Mouse (Mus musculus): ENCODE results near the gene Far1. TPM values are rescaled to one million over a fixed set of nuclear protein-coding genes. Genes with fewer than 3 reads are reported as not detected.
A peak's percentile ranks its signal among the peaks of the same experiment; 100 is the strongest.

Far1 gene
- polyA plus RNA-seq, 1 experiment from 2014 or later = 44.1 TPM

DNA sequence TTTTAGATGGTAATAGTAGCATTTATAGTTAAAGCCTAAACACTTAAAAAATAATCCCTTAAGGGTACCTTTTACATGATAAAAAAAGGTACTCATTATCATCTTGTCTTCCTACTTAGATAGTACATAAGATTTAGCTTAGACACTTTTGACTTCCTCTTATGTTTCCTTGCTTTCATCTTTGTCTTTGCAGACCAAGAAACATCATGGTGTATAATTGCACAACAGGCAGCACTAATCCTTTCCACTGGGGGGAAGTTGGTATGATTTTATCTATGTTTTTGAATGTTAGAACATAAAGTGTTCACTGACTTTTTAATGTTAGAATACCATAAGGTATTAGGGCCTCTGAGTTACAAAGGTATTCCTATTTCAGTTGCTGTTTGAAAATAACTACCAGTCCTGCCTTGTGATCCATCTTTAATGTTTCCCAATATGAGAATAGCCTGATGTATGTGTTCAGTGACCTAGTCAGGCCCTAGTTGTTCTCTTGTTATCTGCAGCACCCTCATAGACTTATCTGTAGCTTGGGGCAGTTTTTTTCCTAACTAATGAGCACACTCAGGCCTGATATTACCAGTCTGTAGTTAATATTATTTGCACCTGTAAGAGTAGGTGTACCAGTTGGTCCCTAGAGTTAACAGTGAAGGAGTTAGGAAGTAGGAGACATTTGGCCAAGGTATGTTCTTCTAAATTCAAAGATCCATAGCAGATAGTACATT, 38.3 kb downstream of the Far1 start:
- no peaks in the 10 kb centered on the region for H3K27me3 ChIP-seq (replicated peaks; ENCODE audit: control insufficient read depth, insufficient read depth, low read length)
- ATAC-seq = no peak
- no peak overlapping the region for H3K4me3 ChIP-seq (ENCODE audit: low read length)
- H3K9ac ChIP-seq (ENCODE audit: low read depth, low read length) = no peak overlapping the region
- no peaks in the 10 kb centered on the region for H3K9me3 ChIP-seq (ENCODE audit: control insufficient read depth, low read length)
- peaks cover 3% of the 10 kb centered on the region; the same call in 1 of the 2 replicates for H3K36me3 ChIP-seq (ENCODE audit: control insufficient read depth, insufficient read depth, low read length)
- no peak overlapping the region for H3K27ac ChIP-seq (ENCODE audit: low read length)
- no peaks in the 10 kb centered on the region for H3K4me1 ChIP-seq (ENCODE audit: control insufficient read depth, insufficient read depth, low read length)
- no peak overlapping the region for H3K4me2 ChIP-seq (ENCODE audit: low read depth, low read length)

DNA sequence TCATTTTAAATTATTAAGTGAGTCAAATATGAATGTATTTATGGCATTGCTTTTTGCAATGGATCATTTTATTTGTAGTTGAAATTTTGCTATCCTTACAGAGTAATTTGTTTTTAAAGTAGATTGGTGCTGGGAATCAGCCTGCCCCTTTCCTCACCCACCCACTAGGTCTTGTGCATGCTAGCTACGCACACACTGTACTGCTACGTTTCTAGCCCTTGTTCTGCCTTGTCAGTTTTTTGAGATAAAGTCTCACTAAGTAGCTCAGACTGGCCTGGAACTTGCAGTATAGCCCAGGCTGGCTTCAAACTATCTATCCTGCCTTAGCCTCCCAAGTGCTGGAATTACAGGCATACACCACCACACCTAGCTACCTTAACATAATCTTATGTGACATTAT, 38.9 kb downstream of the Far1 start:
- H3K27me3 ChIP-seq (replicated peaks; ENCODE audit: control insufficient read depth, insufficient read depth, low read length) = no peaks in the 10 kb centered on the region
- WGBS = 84% methylated on average over 2 of the region's 2 CpGs
- H3K36me3 ChIP-seq (ENCODE audit: control insufficient read depth, insufficient read depth, low read length) = peaks cover 3% of the 10 kb centered on the region; the same call in 1 of the 2 replicates
- ATAC-seq = no peak
- H3K27ac ChIP-seq (ENCODE audit: low read length) = no peak overlapping the region
- no peaks in the 10 kb centered on the region for H3K4me1 ChIP-seq (ENCODE audit: control insufficient read depth, insufficient read depth, low read length)
- no peaks in the 10 kb centered on the region for H3K9me3 ChIP-seq (ENCODE audit: control insufficient read depth, low read length)
- no peak overlapping the region for H3K9ac ChIP-seq (ENCODE audit: low read depth, low read length)
- H3K4me3 ChIP-seq (ENCODE audit: low read length) = no peak overlapping the region
- no peak overlapping the region for H3K4me2 ChIP-seq (ENCODE audit: low read depth, low read length)

DNA sequence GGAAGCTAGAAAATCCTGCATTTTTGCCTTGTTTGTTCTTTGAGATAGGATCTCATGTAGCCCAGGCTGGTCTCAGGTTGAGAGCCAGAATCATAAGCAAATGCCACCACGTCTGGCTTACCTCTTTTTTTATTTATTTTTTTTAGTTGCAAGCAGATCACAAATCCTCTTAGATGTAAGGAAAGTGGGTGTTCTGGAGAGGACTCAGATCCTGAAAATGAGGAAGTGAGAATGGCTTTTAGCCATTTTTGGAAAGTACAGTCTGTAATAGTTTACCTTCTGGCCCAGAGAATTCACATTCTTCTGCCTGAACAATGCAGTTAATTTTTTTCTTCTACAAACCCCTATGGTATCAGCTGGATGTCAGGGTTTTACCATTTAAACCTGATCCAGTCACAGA, 42.5 kb downstream of the Far1 start:
- no peak for ATAC-seq
- Histone ChIP-seq H3K9ac (ENCODE audit: low read depth, low read length) (no peak overlapping the region), H3K4me1 (ENCODE audit: control insufficient read depth, insufficient read depth, low read length) (no peaks in the 10 kb centered on the region), H3K27ac (ENCODE audit: low read length) (no peak overlapping the region), H3K27me3 (replicated peaks; ENCODE audit: control insufficient read depth, insufficient read depth, low read length) (no peaks in the 10 kb centered on the region), H3K36me3 (ENCODE audit: control insufficient read depth, insufficient read depth, low read length) (0 out of 2 replicates have a peak, but pooled peaks cover 3% of the 10 kb centered on the region), H3K4me3 (ENCODE audit: low read length) (no peak overlapping the region), H3K4me2 (ENCODE audit: low read depth, low read length) (no peak overlapping the region), H3K9me3 (ENCODE audit: control insufficient read depth, low read length) (no peaks in the 10 kb centered on the region)
- WGBS = 41% methylated on average over 1 of the region's 1 CpGs

DNA sequence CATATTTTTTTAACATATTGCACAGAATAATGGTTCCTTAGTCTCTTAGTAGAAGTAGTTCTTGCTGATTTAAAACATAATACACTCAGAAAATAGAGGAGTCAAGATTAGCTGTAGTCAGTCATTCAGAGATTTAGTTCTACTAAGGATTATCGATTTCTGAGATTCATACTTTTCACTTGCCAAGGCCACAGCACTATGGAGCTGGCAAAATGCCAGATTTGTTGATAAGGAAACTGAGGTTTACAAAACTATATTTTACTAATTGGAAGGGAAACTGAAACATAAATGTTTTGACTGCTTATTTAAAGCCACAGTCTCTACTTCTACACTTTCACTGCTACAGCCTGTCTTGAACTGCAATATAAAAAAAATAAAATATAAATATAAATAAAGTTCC, 53.3 kb downstream of the Far1 start:
- Histone ChIP-seq H3K9ac (ENCODE audit: low read depth, low read length) (no peak overlapping the region), H3K9me3 (ENCODE audit: control insufficient read depth, low read length) (no peaks in the 10 kb centered on the region), H3K36me3 (ENCODE audit: control insufficient read depth, insufficient read depth, low read length) (no peaks in the 10 kb centered on the region), H3K4me2 (ENCODE audit: low read depth, low read length) (no peak overlapping the region), H3K27ac (ENCODE audit: low read length) (no peak overlapping the region), H3K27me3 (replicated peaks; ENCODE audit: control insufficient read depth, insufficient read depth, low read length) (no peaks in the 10 kb centered on the region), H3K4me1 (ENCODE audit: control insufficient read depth, insufficient read depth, low read length) (no peaks in the 10 kb centered on the region), H3K4me3 (ENCODE audit: low read length) (no peak overlapping the region)
- no peak for ATAC-seq
- WGBS = 63% methylated on average over 1 of the region's 1 CpGs

DNA sequence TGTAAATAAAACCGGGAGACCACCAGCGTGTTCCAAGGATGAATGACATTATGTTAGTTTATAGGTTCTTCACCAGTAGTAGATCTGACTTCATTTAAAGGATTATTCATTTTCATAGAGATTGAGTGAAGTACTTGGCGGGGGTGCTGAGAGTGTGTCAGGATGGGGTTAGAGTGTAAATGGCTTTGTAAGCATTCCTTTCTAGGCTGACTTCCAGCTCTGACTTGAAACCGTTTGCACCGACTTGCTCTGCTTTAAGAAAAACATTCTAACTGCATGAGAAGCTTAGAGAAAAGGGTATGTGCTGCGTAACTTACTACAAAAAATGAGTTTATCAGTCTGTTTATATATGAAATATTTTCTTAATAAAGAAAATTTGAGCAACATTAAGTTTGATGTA, 57.5 kb downstream of the Far1 start:
- ATAC-seq = no peak

DNA sequence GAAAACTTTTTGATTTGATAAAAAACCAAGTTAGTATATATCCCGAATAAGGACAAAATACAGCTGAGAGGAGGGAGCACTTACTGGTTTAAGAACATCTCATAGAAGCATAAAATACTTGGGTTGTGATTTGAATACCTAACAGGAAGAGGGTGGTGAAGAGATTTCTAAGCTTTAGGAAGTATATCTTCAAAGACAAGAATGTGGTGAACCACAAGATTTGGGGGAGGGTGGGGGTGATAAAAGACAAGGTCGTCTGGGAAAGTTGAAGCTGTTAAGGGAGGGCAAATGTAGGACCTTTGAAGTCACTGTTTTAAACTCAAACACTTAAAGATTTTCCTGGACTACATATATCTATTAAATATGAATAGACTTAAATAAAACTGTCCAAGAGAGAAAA, 59.1 kb downstream of the Far1 start:
- Histone ChIP-seq H3K9me3 (ENCODE audit: control insufficient read depth, low read length) (no peaks in the 10 kb centered on the region), H3K27me3 (replicated peaks; ENCODE audit: control insufficient read depth, insufficient read depth, low read length) (no peaks in the 10 kb centered on the region), H3K27ac (ENCODE audit: low read length) (no peak overlapping the region), H3K4me1 (ENCODE audit: control insufficient read depth, insufficient read depth, low read length) (no peaks in the 10 kb centered on the region), H3K4me2 (ENCODE audit: low read depth, low read length) (no peak overlapping the region), H3K36me3 (ENCODE audit: control insufficient read depth, insufficient read depth, low read length) (no peaks in the 10 kb centered on the region), H3K9ac (ENCODE audit: low read depth, low read length) (no peak overlapping the region), H3K4me3 (ENCODE audit: low read length) (no peak overlapping the region)
- ATAC-seq = no peak
- 57% methylated on average over 2 of the region's 2 CpGs for WGBS

More for the DNA sequence above, 57.5 kb downstream of the Far1 start:
- H3K27me3 ChIP-seq (replicated peaks; ENCODE audit: control insufficient read depth, insufficient read depth, low read length) = no peaks in the 10 kb centered on the region
- H3K4me1 ChIP-seq (ENCODE audit: control insufficient read depth, insufficient read depth, low read length) = no peaks in the 10 kb centered on the region
- H3K36me3 ChIP-seq (ENCODE audit: control insufficient read depth, insufficient read depth, low read length) = no peaks in the 10 kb centered on the region
- no peaks in the 10 kb centered on the region for H3K9me3 ChIP-seq (ENCODE audit: control insufficient read depth, low read length)
- H3K4me3 ChIP-seq (ENCODE audit: low read length) = no peak overlapping the region
- no peak overlapping the region for H3K4me2 ChIP-seq (ENCODE audit: low read depth, low read length)
- H3K27ac ChIP-seq (ENCODE audit: low read length) = no peak overlapping the region
- no peak overlapping the region for H3K9ac ChIP-seq (ENCODE audit: low read depth, low read length)
- WGBS = 59% methylated on average over 6 of the region's 6 CpGs

DNA sequence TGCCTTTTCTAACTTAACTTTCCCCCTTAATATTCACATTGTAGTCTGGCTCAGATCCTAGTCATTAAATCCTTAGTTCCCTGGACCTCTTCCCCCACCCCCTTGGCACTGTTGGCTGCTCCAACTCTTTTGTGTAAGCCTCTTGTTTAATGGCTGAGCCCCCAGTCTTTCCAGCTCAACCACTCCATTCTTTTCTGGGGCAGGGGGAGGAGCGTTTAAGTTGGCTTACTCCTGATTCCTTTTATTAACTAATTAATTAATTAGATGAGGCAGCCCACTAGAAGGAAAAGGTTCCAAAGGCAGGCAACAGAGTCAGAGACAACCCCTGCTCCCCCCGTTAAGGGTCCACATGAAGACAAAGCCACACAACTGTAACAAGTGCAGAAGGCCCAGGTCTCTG, 68.5 kb downstream of the Far1 start:
- Histone ChIP-seq H3K36me3 (ENCODE audit: control insufficient read depth, insufficient read depth, low read length) (no peaks in the 10 kb centered on the region), H3K9ac (ENCODE audit: low read depth, low read length) (no peak overlapping the region), H3K9me3 (ENCODE audit: control insufficient read depth, low read length) (no peaks in the 10 kb centered on the region), H3K27ac (ENCODE audit: low read length) (no peak overlapping the region), H3K27me3 (replicated peaks; ENCODE audit: control insufficient read depth, insufficient read depth, low read length) (no peaks in the 10 kb centered on the region), H3K4me3 (ENCODE audit: low read length) (no peak overlapping the region), H3K4me1 (ENCODE audit: control insufficient read depth, insufficient read depth, low read length) (no peaks in the 10 kb centered on the region; the same call in 1 of the 2 replicates), H3K4me2 (ENCODE audit: low read depth, low read length) (no peak overlapping the region)
- ATAC-seq = no peak
- 83% methylated on average over 2 of the region's 2 CpGs for WGBS

DNA sequence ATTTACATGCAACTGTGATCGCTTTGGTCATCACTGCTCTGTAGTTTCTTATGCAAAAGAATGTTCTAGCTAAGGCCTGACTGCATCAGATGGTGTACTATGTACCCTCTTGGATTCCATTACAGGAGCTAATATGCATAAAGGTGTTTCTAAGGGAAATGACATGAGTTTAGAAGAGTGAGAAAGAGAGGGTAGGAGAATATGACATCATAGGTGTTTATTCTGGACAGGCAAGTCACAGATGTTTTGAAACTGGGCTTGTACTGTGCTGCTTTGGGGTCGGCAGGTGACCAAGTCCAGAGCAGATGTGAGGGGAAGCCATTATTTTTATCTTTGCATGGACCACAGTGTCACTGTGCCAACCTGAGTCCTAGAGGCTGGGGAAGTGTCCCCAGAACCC, 75.6 kb downstream of the Far1 start:
- ATAC-seq = no peak
- Histone ChIP-seq H3K4me2 (ENCODE audit: low read depth, low read length) (no peak overlapping the region), H3K27me3 (replicated peaks; ENCODE audit: control insufficient read depth, insufficient read depth, low read length) (no peaks in the 10 kb centered on the region), H3K4me1 (ENCODE audit: control insufficient read depth, insufficient read depth, low read length) (peaks cover 20% of the 10 kb centered on the region; the same call in 1 of the 2 replicates), H3K9ac (ENCODE audit: low read depth, low read length) (no peak overlapping the region), H3K27ac (ENCODE audit: low read length) (no peak overlapping the region), H3K4me3 (ENCODE audit: low read length) (no peak overlapping the region), H3K36me3 (ENCODE audit: control insufficient read depth, insufficient read depth, low read length) (no peaks in the 10 kb centered on the region), H3K9me3 (ENCODE audit: control insufficient read depth, low read length) (no peaks in the 10 kb centered on the region)
- 86% methylated on average over 2 of the region's 2 CpGs for WGBS

DNA sequence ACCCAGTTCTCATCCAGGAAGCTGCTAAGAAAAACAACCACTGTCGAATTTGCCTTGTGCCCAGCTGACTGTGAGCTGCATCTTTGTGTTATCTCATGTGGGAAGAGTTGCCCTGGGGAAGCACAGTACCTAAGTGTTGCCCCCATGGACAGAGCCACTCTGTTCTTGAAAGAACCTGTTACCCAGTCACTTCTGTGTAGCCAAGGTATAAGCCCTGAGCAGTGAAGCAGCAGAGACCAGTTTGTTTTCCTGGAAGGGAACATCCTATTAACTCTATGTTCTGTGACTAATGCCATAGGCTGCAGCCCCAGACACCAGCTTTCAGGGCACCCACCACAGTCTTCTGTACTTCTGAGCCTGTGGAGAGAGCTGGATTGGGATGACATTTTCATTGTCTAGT, 76.7 kb downstream of the Far1 start:
- H3K27me3 ChIP-seq (replicated peaks; ENCODE audit: control insufficient read depth, insufficient read depth, low read length) = no peaks in the 10 kb centered on the region
- no peaks in the 10 kb centered on the region for H3K36me3 ChIP-seq (ENCODE audit: control insufficient read depth, insufficient read depth, low read length)
- H3K9ac ChIP-seq (ENCODE audit: low read depth, low read length) = no peak overlapping the region
- ATAC-seq = no peak
- 37% methylated on average over 1 of the region's 1 CpGs for WGBS
- H3K27ac ChIP-seq (ENCODE audit: low read length) = no peak overlapping the region
- H3K4me2 ChIP-seq (ENCODE audit: low read depth, low read length) = no peak overlapping the region
- peaks cover 21% of the 10 kb centered on the region; the same call in 1 of the 2 replicates for H3K4me1 ChIP-seq (ENCODE audit: control insufficient read depth, insufficient read depth, low read length)
- H3K9me3 ChIP-seq (ENCODE audit: control insufficient read depth, low read length) = no peaks in the 10 kb centered on the region
- no peak overlapping the region for H3K4me3 ChIP-seq (ENCODE audit: low read length)

DNA sequence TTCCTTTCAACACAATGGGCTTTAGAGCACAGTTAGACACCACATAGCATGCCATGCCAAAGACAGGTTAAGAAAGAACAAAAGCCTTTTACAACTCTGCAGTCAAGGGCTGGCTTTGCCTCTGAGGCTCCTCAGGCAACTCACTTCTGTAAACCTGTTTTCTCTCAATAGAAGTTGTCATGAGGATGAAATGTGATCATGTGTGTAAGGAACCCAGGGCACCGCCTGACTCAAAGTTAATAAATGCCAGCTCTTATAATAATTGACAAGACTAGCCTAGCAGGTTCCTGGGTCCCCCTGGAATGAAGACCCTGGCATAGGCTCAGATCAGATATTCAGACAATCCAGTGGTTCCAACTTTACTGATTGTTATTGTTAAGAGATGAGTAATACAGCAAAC, 77.5 kb downstream of the Far1 start:
- ATAC-seq = peak; percentile 84
- Histone ChIP-seq H3K9me3 (ENCODE audit: control insufficient read depth, low read length) (no peaks in the 10 kb centered on the region), H3K9ac (ENCODE audit: low read depth, low read length) (no peak overlapping the region), H3K27me3 (replicated peaks; ENCODE audit: control insufficient read depth, insufficient read depth, low read length) (no peaks in the 10 kb centered on the region), H3K27ac (ENCODE audit: low read length) (peak overlapping the region; percentile 60; the same call in 1 of the 2 replicates), H3K4me1 (ENCODE audit: control insufficient read depth, insufficient read depth, low read length) (peaks cover 21% of the 10 kb centered on the region; the same call in 1 of the 2 replicates), H3K4me3 (ENCODE audit: low read length) (no peak overlapping the region), H3K36me3 (ENCODE audit: control insufficient read depth, insufficient read depth, low read length) (no peaks in the 10 kb centered on the region), H3K4me2 (ENCODE audit: low read depth, low read length) (no peak overlapping the region)
- 47% methylated on average over 1 of the region's 1 CpGs for WGBS

All from intestine, embryonic 16.5 days (tissue).